Mouse (Mus musculus) T-cell, adult 2 months (primary cell): ENCODE data around the gene Tnnt2.
A peak's percentile ranks its signal among the peaks of the same experiment; 100 is the strongest.

ENCODE experiments used
- DNase-seq: peaks from one replicate; pipeline ENCODE4 v3.0.0; 2022; ENCODE audit warnings: low spot score

Tnnt2 gene

DNA sequence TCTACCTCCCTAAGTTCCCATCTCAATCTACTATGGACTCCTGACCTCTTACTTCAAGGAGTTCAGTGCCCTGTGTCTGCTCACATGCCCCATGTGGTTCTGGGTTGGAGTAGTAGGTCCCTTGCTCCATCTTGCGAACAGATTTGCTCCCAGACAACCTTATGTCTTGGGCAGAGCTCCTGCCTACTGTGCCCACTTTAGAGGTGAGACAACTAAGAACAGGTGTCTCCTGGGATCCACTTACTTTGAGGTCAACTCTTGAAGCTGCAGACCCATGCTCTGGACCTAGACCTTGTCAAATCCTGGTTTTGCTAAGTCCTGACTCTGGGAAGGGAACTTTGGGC, 19.2 kb downstream of the Tnnt2 start:
- no peak for DNase-seq

DNA sequence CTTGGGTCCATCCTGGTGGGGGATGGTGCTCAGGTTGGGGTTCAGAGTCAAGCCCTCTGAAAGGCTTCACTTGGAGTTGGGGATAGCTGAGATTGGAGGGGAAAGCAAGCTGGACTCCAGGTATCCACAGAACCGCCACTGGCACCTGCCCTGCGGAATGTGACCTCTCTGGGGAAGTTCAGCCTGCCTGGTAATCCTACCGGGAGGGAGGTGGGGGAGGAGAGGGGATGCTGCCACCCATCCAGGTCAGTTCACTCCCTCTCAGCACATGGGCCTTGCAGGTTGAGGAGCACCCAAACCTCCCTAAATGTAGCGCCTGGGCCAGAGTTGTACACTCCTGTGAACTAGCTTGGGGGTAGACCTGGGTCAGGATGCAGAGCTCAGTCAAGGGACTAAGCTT, 19.9 kb downstream of the Tnnt2 start:
- DNase-seq = no peak

DNA sequence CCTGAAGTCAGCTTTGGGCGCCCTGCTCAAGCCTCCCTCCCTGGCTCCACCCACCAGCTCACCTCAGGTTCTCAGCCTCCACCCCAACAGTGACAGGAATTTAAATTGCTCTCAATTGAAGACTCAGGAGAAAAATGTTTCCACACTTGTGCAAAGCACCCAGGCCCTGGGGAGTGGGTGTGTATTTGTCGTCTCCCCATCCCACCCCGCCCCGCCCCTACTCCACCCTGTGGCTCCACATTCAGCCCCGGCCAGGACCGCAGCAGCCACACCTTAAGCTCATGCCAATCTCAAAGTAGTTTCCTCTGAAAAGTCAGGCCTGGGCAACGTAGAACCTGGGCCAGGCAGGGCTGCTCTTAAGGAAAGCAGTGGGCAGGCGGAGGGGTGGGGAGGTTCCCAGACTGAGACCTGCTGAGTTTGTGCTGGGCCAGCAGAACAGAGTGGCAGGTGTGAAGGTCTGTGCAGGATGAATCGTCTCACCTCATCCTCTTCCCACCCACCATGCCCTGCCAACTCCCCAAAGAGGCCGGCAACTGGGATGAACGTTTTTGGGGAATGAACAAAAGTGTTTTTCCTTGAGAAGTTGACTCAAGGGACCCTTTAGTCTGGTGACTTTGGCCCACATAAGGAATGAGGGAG, 21.1 kb downstream of the Tnnt2 start:
- no peak for DNase-seq

DNA sequence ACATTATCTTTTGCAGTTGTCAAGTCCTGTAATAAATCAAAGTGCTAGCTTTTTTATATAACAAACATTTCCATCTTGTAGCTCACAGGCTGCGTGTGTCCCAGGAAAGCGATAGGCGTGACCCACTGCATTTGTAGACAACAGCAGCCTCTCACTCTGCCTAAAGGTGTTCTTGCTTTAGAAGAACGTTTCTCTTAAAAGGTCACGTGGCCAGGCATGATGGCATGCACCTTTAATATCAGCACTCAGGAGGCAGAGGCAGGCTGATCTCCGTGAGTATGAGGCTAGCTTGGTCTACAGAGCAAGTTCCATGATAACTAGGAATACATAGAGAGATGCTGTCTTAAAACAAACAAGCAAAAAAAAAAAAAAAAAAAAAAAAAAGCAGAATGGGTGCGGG, 22.4 kb downstream of the Tnnt2 start:
- DNase-seq = no peak

DNA sequence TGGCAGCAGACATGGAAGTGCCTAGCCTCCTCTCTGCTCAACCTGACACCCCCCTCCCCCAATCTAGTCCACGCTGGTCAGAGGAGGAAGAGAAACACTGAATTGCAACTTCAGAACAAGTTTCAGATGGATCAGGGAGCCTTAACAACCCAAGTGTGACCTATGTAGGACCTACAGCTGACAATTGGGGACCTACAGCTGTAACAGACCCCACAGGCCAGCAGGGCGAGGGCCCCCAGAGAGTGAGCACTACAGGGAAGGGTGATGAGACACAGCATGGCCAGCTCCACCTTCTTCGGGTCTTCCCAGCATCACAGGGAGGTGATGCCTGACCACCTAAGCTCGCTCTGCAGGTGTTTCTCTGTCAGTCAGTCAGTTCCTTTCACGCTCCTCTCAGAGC, 24.9 kb downstream of the Tnnt2 start:
- DNase-seq = no peak

DNA sequence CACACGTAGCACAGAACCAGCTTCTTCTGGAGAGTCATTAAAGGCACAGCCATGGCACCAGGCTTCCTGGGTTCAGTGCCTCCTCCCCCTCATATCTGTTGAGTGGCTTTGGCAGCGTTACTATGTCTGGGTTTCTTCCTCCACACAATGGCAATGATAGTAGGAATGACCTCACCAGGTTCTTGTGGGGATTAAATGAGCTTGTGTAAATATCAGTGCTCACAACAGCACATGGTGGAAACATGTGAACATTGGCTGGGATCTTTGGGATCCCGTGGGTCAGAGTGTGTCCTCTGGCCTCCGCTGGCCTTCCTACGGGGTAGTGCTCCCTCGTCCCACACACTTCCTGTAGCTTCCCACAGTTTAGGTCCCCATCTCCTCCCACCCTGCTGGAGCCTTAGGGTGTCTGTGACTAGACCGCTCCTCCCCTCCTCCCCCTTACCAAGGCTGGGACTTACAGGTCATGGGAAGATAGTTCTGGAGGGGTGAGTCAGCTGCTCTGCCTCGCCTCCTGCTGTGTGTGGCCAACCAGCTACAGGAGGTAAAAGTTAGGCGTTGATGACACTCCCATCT, 25.9 kb downstream of the Tnnt2 start:
- DNase-seq = no peak

DNA sequence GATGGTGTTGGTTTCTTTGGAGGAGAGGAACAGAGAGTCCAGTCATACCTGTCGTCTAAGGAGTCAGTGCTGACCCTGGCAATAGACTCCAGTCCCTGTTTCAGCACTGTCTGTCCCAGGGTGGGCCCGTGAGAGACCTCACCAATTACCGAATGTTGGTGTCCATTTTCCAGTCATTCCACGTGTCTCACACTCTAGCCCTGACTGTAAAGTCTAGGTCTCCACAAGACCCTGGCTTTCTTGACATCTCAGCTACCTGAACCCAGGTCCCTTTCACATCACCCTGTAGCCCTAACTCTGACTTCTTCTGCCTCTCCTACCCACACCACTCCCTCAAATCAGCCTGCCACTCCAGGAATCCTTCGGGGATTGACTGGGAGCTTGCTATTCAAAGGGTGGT, 26.4 kb downstream of the Tnnt2 start:
- DNase-seq = no peak

DNA sequence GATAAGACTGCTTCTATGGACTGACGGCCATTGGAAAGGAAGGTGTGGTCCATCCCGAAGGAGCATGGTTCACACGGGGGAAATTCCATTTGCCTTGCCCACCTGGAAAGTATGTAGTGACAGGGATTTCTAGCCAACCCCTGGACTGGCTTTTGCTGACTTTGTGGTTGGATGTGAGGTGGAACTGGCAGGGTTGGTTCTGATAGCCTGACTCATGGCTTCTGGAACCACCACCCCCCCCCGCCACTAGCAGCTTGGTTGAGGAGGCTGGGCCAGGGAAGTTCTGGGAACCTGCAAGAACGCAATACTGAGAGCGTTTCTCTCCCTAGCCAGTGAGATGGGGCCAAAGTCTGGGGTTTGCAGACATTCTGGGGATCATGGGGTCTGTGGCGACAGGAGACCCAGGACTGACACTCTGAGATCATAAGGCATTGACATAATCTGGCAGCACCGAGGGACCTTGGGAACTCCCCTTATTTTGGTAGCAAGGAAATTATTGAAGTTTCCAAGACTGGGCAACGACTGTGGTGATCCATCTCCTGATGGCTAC, 27.7 kb downstream of the Tnnt2 start:
- no peak for DNase-seq

GRCm38 (mm10) chr1:135864830-135865229, 28.7 kb downstream of the Tnnt2 start:
- DNase-seq = no peak

DNA sequence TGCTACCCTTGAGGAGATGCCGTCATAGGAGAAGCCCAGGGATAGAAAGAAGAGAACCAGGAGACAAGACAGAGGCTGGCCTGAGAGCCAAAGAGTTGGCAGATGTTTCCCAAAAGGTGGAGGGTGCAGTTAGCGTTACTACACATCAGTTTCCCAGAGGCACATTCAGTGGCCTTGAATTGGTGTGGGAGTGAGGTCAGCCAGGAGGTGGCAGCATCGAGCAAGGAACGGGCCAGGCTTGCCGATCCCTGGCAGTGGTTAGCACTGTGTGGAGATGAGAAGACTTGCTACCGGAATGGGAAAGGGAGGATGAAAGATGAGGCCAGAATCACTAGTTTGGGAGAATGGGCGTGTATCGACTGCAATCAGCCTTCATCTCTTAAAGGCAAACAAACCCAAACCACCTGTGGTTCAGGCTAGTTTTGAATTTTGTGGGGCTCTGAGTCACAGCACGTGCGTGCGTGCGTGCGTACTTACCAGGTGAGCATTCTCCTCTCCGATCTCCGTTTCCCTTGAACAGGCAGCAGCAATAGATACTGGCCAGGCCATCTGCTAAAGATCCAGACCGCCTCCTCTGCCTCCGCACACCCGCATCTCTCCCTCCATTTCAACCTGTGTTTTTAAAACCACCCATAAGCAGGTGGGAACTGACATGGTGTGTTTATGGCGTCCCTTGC, 29.5 kb downstream of the Tnnt2 start:
- peak; percentile 50 for DNase-seq

DNA sequence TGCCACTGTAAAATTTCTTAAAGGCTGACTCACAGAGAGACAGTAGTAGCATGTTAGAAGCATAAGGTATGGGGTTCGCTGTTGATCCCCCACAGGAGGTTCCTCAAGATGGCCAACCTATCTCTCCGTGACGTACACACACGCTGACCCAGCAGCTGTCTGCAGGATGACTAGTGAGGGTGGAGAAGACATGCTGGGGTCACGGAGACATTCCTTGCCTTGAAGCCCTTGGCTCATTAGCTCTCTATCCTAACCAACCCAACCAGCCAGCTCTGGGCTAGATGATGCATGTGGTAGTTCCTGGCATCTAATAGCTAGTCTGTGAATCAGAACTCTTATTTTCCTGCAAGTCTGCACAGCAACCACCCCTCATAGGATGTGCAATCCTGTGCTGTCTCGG, 32.4 kb downstream of the Tnnt2 start:
- no peak for DNase-seq

- DNase-seq = peak; percentile 56
Measured at GRCm38 (mm10) chr1:135872991-135873390, 36.8 kb downstream of the Tnnt2 start.

GRCm38 (mm10) chr1:135877248-135877647, 41.1 kb downstream of the Tnnt2 start:
- no peak for DNase-seq

DNA sequence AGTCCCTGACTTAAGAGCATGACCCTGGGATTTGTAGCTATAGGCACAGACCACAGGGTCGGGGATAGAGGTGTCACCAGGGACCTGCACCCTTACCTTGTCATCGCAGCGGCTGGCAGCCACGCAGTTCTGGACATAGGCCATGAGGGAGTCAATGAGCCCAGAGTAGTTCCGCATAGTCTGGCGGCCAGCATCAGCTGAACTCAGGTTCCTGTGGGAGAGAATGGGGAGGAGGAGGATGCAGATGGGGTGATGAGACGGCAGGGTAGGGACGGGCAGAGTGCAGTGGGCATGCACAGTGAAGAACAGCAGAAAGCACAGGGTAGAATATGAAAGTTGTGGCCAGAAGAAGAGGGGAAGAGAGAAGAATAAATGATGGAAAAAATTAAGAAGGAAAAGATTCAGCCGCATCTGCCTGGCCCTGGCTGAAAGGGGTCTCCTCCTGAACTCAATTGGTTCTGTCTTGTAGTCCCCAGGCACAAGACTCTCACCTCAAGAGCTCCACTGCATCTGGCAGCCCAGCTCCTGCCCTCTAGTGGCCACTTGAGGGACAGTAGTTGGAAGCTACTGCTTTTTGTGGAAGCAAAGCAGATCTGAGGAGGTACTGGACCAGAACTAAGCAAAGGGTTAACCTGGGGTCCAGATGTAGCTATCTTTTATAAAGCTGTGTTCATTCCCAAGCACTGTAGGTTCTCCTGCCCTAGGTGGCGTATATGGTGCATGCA, 46.4 kb downstream of the Tnnt2 start:
- DNase-seq = peak; percentile 35

GRCm38 (mm10) chr1:135889461-135890185, 53.5 kb downstream of the Tnnt2 start:
- DNase-seq = no peak

GRCm38 (mm10) chr1:135891424-135892216, 55.5 kb downstream of the Tnnt2 start:
- DNase-seq = no peak

GRCm38 (mm10) chr1:135892233-135892632, 56.1 kb downstream of the Tnnt2 start:
- no peak for DNase-seq

DNA sequence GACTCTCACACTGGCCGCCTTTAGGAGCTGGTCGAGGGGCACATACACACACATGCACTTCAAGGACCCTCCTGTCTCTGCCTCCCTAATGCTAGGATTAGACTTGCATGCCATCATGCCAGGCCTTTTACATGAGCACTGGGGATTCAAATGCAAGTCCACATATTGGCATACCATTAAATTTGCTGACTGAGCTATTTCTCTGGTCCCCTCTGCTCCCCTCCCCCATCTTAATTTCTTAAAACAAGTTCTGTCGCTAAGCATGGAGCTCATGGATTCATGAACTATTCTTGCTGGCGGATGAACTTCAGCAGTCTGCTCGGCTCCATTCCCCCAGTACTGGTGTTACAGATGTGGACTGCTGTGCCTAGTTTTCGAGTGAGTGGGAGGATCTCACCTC, 56.6 kb downstream of the Tnnt2 start:
- no peak for DNase-seq

- no peak for DNase-seq
Measured at GRCm38 (mm10) chr1:135893377-135893776, 57.2 kb downstream of the Tnnt2 start.

DNA sequence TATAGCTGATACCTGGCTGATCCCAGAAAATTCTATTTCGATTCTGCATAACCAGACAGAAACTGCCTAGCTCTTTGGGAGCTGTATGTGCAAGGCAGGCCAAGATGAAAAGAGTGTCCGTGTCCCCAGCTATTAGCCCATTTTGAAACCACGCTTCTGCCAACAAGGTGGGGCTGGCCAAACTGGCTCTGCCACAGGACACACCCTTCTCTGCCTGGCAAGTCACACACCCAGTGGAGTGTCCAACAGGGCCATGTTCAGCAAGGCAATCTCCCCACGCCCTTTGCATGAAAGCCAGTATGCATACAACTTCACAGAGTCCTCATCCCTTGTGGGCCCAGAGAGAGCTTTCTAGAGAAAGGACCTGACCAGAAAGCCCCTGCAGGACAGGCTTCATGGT, 59.2 kb downstream of the Tnnt2 start:
- no peak for DNase-seq

GRCm38 (mm10) chr1:135899295-135899694, 63.1 kb downstream of the Tnnt2 start:
- DNase-seq = no peak
